Mouse (Mus musculus): ENCODE measurements at regions not wholly inside any gene's neighbourhood (a gene's known extent, or its start where the extent isn't known, plus 50 kb on each side); places are given as distances from the start of the nearest gene placed in this dataset.
"Not testable (repeated sequence)": the region's sequence is repeated elsewhere in the genome, so short reads cannot be mapped to it uniquely, and the experiment has no call there.

GRCm38 (mm10) chr13:12940911-12941310, 64.3 kb downstream of the Prl2c2 start:
- H3K27me3 ChIP-seq (replicated peaks; ENCODE audit: control insufficient read depth, insufficient read depth, low read length); H3K4me1 ChIP-seq (ENCODE audit: control insufficient read depth, insufficient read depth, low read depth, low read length); H3K4me2 ChIP-seq (ENCODE audit: low read length); H3K4me3 ChIP-seq (ENCODE audit: low read length); ATAC-seq; H3K27ac ChIP-seq (ENCODE audit: low read depth, low read length); H3K36me3 ChIP-seq (ENCODE audit: control insufficient read depth, insufficient read depth, low read length); H3K9ac ChIP-seq (ENCODE audit: low read depth, low read length): not testable (repeated sequence)
- H3K9me3 ChIP-seq (ENCODE audit: control insufficient read depth, low read length): peaks cover 11% of the 10 kb centered on the region

GRCm38 (mm10) chr13:12935103-12935502, 70.1 kb downstream of the Prl2c2 start:
- not testable (repeated sequence) for H3K27me3 ChIP-seq (replicated peaks; ENCODE audit: control insufficient read depth, insufficient read depth, low read length); H3K4me1 ChIP-seq (ENCODE audit: control insufficient read depth, insufficient read depth, low read depth, low read length); H3K27ac ChIP-seq (ENCODE audit: low read depth, low read length); H3K4me3 ChIP-seq (ENCODE audit: low read length); H3K9ac ChIP-seq (ENCODE audit: low read depth, low read length); H3K36me3 ChIP-seq (ENCODE audit: control insufficient read depth, insufficient read depth, low read length); H3K4me2 ChIP-seq (ENCODE audit: low read length); ATAC-seq
- WGBS: 3% methylated on average over 1 of the region's 1 CpGs
- peaks cover 38% of the 10 kb centered on the region for H3K9me3 ChIP-seq (ENCODE audit: control insufficient read depth, low read length)

DNA sequence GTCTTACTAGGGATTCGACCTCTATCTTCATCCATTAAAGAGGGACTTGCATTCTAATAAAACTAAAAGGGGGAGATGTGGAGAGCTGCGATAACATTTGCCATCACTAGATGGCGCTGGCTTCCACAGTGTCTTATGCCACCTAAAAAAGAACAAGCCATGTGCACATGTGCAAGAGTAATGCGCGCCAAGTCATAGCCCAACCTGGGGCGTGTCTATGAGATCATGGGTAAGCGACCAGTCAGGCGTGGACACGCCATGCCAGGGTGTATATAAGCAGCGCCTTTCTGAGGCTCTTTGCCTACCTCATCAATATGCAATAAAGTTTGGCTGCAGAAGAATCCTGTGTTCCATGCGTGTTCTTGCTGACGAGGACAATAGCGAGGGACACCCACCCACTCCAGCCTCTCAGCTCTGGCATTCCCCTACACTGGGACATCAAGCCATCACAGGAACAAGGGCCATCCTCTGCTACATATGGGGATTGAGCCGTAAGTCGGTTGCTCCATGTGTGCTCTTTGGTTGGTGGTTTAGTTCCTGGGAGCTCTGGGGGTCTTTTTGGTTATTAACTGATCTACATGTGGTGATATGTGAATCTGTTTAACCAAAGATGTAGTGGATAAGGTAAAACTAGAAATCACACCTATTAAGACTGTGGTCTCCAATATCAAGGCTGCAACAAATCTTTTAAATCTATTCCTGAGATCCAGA, 73.1 kb downstream of the Prl2c2 start:
- not testable (repeated sequence) for H3K36me3 ChIP-seq (ENCODE audit: control insufficient read depth, insufficient read depth, low read length); H3K4me3 ChIP-seq (ENCODE audit: low read length); H3K4me2 ChIP-seq (ENCODE audit: low read length); H3K4me1 ChIP-seq (ENCODE audit: control insufficient read depth, insufficient read depth, low read depth, low read length); H3K27me3 ChIP-seq (replicated peaks; ENCODE audit: control insufficient read depth, insufficient read depth, low read length); H3K9ac ChIP-seq (ENCODE audit: low read depth, low read length); H3K27ac ChIP-seq (ENCODE audit: low read depth, low read length)
- ATAC-seq: 0 out of 2 replicates have a peak, but pooled peaks have one; percentile 37
- WGBS: 85% methylated on average over 15 of the region's 15 CpGs
- H3K9me3 ChIP-seq (ENCODE audit: control insufficient read depth, low read length): peaks cover 57% of the 10 kb centered on the region

GRCm38 (mm10) chr13:12930566-12930965, 74.6 kb downstream of the Prl2c2 start:
- Histone ChIP-seq H3K9ac (ENCODE audit: low read depth, low read length) (no peak overlapping the region), H3K27me3 (replicated peaks; ENCODE audit: control insufficient read depth, insufficient read depth, low read length) (no peaks in the 10 kb centered on the region), H3K36me3 (ENCODE audit: control insufficient read depth, insufficient read depth, low read length) (no peaks in the 10 kb centered on the region), H3K4me2 (ENCODE audit: low read length) (no peak overlapping the region), H3K9me3 (ENCODE audit: control insufficient read depth, low read length) (peaks cover 72% of the 10 kb centered on the region), H3K4me3 (ENCODE audit: low read length) (no peak overlapping the region), H3K4me1 (ENCODE audit: control insufficient read depth, insufficient read depth, low read depth, low read length) (no peaks in the 10 kb centered on the region), H3K27ac (ENCODE audit: low read depth, low read length) (no peak overlapping the region)
- 84% methylated on average over 5 of the region's 5 CpGs for WGBS
- ATAC-seq: no peak

GRCm38 (mm10) chr13:12929806-12930205, 75.4 kb downstream of the Prl2c2 start:
- Histone ChIP-seq H3K9ac (ENCODE audit: low read depth, low read length) (no peak overlapping the region), H3K9me3 (ENCODE audit: control insufficient read depth, low read length) (peaks cover 73% of the 10 kb centered on the region), H3K27ac (ENCODE audit: low read depth, low read length) (no peak overlapping the region), H3K4me2 (ENCODE audit: low read length) (no peak overlapping the region), H3K4me3 (ENCODE audit: low read length) (no peak overlapping the region), H3K4me1 (ENCODE audit: control insufficient read depth, insufficient read depth, low read depth, low read length) (no peaks in the 10 kb centered on the region), H3K27me3 (replicated peaks; ENCODE audit: control insufficient read depth, insufficient read depth, low read length) (no peaks in the 10 kb centered on the region), H3K36me3 (ENCODE audit: control insufficient read depth, insufficient read depth, low read length) (no peaks in the 10 kb centered on the region)
- 93% methylated on average over 5 of the region's 5 CpGs for WGBS
- no peak for ATAC-seq

DNA sequence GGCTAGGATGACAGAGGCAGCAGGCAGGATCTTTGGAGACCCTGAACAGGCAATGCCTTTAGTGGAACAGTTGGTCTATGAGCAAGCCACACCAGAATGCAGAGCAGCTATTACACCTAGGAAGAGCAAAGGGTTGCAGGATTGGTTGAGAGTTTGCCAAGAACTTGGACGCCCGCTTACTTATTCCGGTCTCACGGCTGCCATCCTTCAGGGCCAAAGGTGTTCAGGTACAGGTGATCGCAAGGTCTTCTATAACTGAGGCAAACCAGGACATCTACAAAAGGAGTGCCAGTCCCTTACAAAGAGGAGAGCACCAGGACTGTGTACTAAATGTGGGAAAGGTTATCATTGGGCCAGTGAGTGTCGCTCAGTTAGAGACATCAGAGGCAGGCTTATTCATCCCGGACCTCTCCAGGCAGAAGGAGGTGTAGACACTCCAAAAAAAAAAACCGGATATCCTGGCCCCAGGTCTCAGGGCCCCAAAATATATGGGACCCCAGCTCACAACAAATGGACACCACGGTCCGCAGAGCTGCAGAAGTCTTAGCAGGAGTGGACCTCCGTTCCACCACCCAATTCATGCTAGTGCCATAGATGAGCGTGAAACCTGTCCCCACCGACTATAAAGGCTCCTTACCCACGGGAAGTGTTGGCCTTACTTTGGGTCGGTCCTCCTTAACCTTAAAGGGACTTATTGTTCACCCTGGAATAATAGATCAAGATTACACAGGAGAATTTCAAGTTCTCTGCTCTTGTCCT, 77.4 kb downstream of the Prl2c2 start:
- Histone ChIP-seq H3K4me3 (ENCODE audit: low read length) (no peak overlapping the region), H3K4me1 (ENCODE audit: control insufficient read depth, insufficient read depth, low read depth, low read length) (no peaks in the 10 kb centered on the region), H3K36me3 (ENCODE audit: control insufficient read depth, insufficient read depth, low read length) (no peaks in the 10 kb centered on the region), H3K27ac (ENCODE audit: low read depth, low read length) (no peak overlapping the region), H3K9ac (ENCODE audit: low read depth, low read length) (no peak overlapping the region), H3K27me3 (replicated peaks; ENCODE audit: control insufficient read depth, insufficient read depth, low read length) (no peaks in the 10 kb centered on the region), H3K4me2 (ENCODE audit: low read length) (no peak overlapping the region), H3K9me3 (ENCODE audit: control insufficient read depth, low read length) (peaks cover 67% of the 10 kb centered on the region)
- WGBS: 91% methylated on average over 15 of the region's 15 CpGs
- ATAC-seq: no peak

DNA sequence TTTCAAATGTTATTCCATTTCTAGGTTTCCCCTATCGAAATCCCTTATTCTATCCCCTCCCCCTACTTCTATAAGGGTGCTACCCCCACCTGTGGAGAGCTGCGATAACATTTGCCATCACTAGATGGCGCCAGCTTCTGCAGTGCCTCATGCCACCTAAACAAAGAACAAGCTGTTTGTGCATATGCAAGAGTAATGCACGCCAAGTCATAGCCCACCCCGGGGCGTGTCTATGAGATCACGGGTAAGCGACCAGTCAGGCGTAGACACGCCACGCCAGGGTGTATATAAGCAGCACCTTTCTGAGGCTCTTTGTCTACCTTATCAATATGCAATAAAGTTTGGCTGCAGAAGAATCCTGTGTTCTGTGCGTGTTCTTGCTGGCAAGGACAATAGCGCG, 79.6 kb downstream of the Prl2c2 start:
- Histone ChIP-seq H3K4me3 (ENCODE audit: low read length) (no peak overlapping the region), H3K4me1 (ENCODE audit: control insufficient read depth, insufficient read depth, low read depth, low read length) (no peaks in the 10 kb centered on the region), H3K36me3 (ENCODE audit: control insufficient read depth, insufficient read depth, low read length) (no peaks in the 10 kb centered on the region), H3K9me3 (ENCODE audit: control insufficient read depth, low read length) (peaks cover 55% of the 10 kb centered on the region), H3K4me2 (ENCODE audit: low read length) (no peak overlapping the region), H3K27ac (ENCODE audit: low read depth, low read length) (no peak overlapping the region), H3K9ac (ENCODE audit: low read depth, low read length) (no peak overlapping the region), H3K27me3 (replicated peaks; ENCODE audit: control insufficient read depth, insufficient read depth, low read length) (no peaks in the 10 kb centered on the region)
- ATAC-seq: no peak
- WGBS: 91% methylated on average over 14 of the region's 14 CpGs

GRCm38 (mm10) chr13:12912902-12913301, 92.3 kb downstream of the Prl2c2 start:
- no peak for ATAC-seq
- no peaks in the 10 kb centered on the region for H3K36me3 ChIP-seq (ENCODE audit: control insufficient read depth, insufficient read depth, low read length)
- H3K4me2 ChIP-seq (ENCODE audit: low read length): no peak overlapping the region
- WGBS: 89% methylated on average over 5 of the region's 5 CpGs
- no peak overlapping the region for H3K4me3 ChIP-seq (ENCODE audit: low read length)
- H3K4me1 ChIP-seq (ENCODE audit: control insufficient read depth, insufficient read depth, low read depth, low read length): no peaks in the 10 kb centered on the region
- H3K27me3 ChIP-seq (replicated peaks; ENCODE audit: control insufficient read depth, insufficient read depth, low read length): no peaks in the 10 kb centered on the region
- no peak overlapping the region for H3K9ac ChIP-seq (ENCODE audit: low read depth, low read length)
- H3K27ac ChIP-seq (ENCODE audit: low read depth, low read length): no peak overlapping the region
- peaks cover 21% of the 10 kb centered on the region for H3K9me3 ChIP-seq (ENCODE audit: control insufficient read depth, low read length)

DNA sequence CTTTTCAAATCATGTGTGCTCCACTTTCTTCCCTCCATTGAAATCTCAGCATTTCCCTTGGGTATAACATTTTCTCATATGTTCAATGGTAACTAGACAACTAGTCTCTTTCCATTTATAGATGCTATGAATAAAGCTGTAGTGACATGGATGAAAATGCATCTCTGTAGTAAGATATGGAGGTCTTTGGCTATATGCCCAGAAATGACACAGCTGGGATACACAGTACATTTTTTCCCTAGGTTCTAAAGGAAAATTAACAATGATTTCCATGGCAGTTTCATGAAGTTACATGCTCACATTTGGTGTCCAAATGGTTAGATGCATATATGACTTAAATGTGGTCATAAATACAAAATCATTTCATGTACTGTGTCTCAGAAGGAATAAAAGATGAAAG, 99.0 kb downstream of the Prl2c2 start:
- no peak overlapping the region for H3K9ac ChIP-seq (ENCODE audit: low read depth, low read length)
- no peak overlapping the region for H3K4me3 ChIP-seq (ENCODE audit: low read length)
- peaks cover 26% of the 10 kb centered on the region for H3K9me3 ChIP-seq (ENCODE audit: control insufficient read depth, low read length)
- H3K4me2 ChIP-seq (ENCODE audit: low read length): no peak overlapping the region
- H3K27me3 ChIP-seq (replicated peaks; ENCODE audit: control insufficient read depth, insufficient read depth, low read length): no peaks in the 10 kb centered on the region
- no peaks in the 10 kb centered on the region for H3K4me1 ChIP-seq (ENCODE audit: control insufficient read depth, insufficient read depth, low read depth, low read length)
- H3K36me3 ChIP-seq (ENCODE audit: control insufficient read depth, insufficient read depth, low read length): no peaks in the 10 kb centered on the region
- no peak overlapping the region for H3K27ac ChIP-seq (ENCODE audit: low read depth, low read length)
- ATAC-seq: no peak

All from hindbrain, embryonic 16.5 days (tissue).